Mouse (Mus musculus) stomach, postnatal 0 days (tissue): ENCODE data around the gene Htra1.

Experiments
- CTCF ChIP-seq: IDR thresholded peaks from 2 replicates; pipeline ENCODE4 v1.5.1; 2016; ENCODE audit warnings: antibody characterized with exemption, low read depth, mild to moderate bottlenecking, moderate library complexity
- EP300 ChIP-seq: optimal IDR thresholded peaks from 2 replicates; pipeline ENCODE3; 2016; ENCODE audit warnings: antibody characterized with exemption

GRCm38 (mm10) chr7:130991174-130991789 is 55.4 kb downstream of the Htra1 start:
- no peak for TF ChIP-seq CTCF
- TF ChIP-seq EP300: no peak
